Mouse (Mus musculus): Measurements from ENCODE around the gene Gm7029. TPM values are rescaled to one million over a fixed set of nuclear protein-coding genes. Genes with fewer than 3 reads are reported as not detected.

The Gm7029 gene
- total and polyA plus RNA-seq, 2 experiments, result not detected

GRCm38 (mm10) chr17:33916294-33916693 lies 42.7 kb downstream of the Gm7029 start:
- DNase-seq (ENCODE audit: extremely low read depth, low read depth, low spot score), result no peak

GRCm38 (mm10) chr17:33916847-33917655 lies 43.4 kb downstream of the Gm7029 start:
- DNase-seq (ENCODE audit: extremely low read depth, low read depth, low spot score), result no peak
- TF ChIP-seq CTCF (IDR thresholded peaks at IDR 0.05; ENCODE audit: low read depth, low read length) (no peak), POLR2A (IDR thresholded peaks at IDR 0.05; ENCODE audit: extremely low read depth, insufficient read depth, low read length) (no peak)
- WGBS, result 76% methylated on average over 31 of the region's 31 CpGs
- H3K27ac ChIP-seq (replicated peaks; ENCODE audit: insufficient read depth, low read depth, low read length), result no peak overlapping the region
- H3K79me2 ChIP-seq (ENCODE audit: control insufficient read depth, insufficient read depth, low read length), result peaks cover 8% of the 10 kb centered on the region
- no peaks in the 10 kb centered on the region for H3K27me3 ChIP-seq (ENCODE audit: control insufficient read depth, insufficient read depth, low read length)
- peak overlapping the region; percentile 37; the same call in 1 of the 2 replicates for H3K9ac ChIP-seq (ENCODE audit: low read depth, low read length)
- peaks cover 14% of the 10 kb centered on the region; the same call in 1 of the 2 replicates for H3K36me3 ChIP-seq (ENCODE audit: control insufficient read depth, insufficient read depth, low read length)
- H3K4me3 ChIP-seq (ENCODE audit: insufficient read depth, low read depth, low read length), result peak overlapping the region; percentile 43; the same call in 1 of the 2 replicates
- peaks cover 11% of the 10 kb centered on the region for H3K4me1 ChIP-seq (ENCODE audit: control insufficient read depth, insufficient read depth, low read length)

More at GRCm38 (mm10) chr17:33916294-33916693, 42.7 kb downstream of the Gm7029 start:
- peaks cover 15% of the 10 kb centered on the region for H3K79me2 ChIP-seq (ENCODE audit: control insufficient read depth, insufficient read depth, low read length)
- peaks cover 20% of the 10 kb centered on the region; the same call in 1 of the 2 replicates for H3K36me3 ChIP-seq (ENCODE audit: control insufficient read depth, insufficient read depth, low read length)
- H3K9ac ChIP-seq (ENCODE audit: low read depth, low read length), result peak overlapping the region; percentile 62
- H3K27ac ChIP-seq (replicated peaks; ENCODE audit: insufficient read depth, low read depth, low read length), result peak overlapping the region; percentile 22; the same call in 1 of the 2 replicates
- under 1% methylated on average over 16 of the region's 20 CpGs for WGBS
- no peaks in the 10 kb centered on the region for H3K27me3 ChIP-seq (ENCODE audit: control insufficient read depth, insufficient read depth, low read length)
- H3K4me3 ChIP-seq (ENCODE audit: insufficient read depth, low read depth, low read length), result peak overlapping the region; percentile 53
- TF ChIP-seq POLR2A (IDR thresholded peaks at IDR 0.05; ENCODE audit: extremely low read depth, insufficient read depth, low read length) (no peak), CTCF (IDR thresholded peaks at IDR 0.05; ENCODE audit: low read depth, low read length) (no peak)
- H3K4me1 ChIP-seq (ENCODE audit: control insufficient read depth, insufficient read depth, low read length), result peaks cover 11% of the 10 kb centered on the region

GRCm38 (mm10) chr17:33917656-33918292 lies 44.1 kb downstream of the Gm7029 start:
- no peak overlapping the region for H3K27ac ChIP-seq (replicated peaks; ENCODE audit: insufficient read depth, low read depth, low read length)
- WGBS, result 83% methylated on average over 18 of the region's 18 CpGs
- peaks cover 9% of the 10 kb centered on the region; the same call in 1 of the 2 replicates for H3K36me3 ChIP-seq (ENCODE audit: control insufficient read depth, insufficient read depth, low read length)
- peaks cover 11% of the 10 kb centered on the region for H3K4me1 ChIP-seq (ENCODE audit: control insufficient read depth, insufficient read depth, low read length)
- no peak overlapping the region for H3K9ac ChIP-seq (ENCODE audit: low read depth, low read length)
- H3K79me2 ChIP-seq (ENCODE audit: control insufficient read depth, insufficient read depth, low read length), result peaks cover 2% of the 10 kb centered on the region; the same call in 1 of the 2 replicates
- TF ChIP-seq CTCF (IDR thresholded peaks at IDR 0.05; ENCODE audit: low read depth, low read length) (no peak), POLR2A (IDR thresholded peaks at IDR 0.05; ENCODE audit: extremely low read depth, insufficient read depth, low read length) (no peak)
- H3K4me3 ChIP-seq (ENCODE audit: insufficient read depth, low read depth, low read length), result no peak overlapping the region
- no peak for DNase-seq (ENCODE audit: extremely low read depth, low read depth, low spot score)
- no peaks in the 10 kb centered on the region for H3K27me3 ChIP-seq (ENCODE audit: control insufficient read depth, insufficient read depth, low read length)

- WGBS, result 60% methylated on average over 37 of the region's 37 CpGs
- Histone ChIP-seq H3K36me3 (ENCODE audit: control insufficient read depth, insufficient read depth, low read length) (peaks cover 6% of the 10 kb centered on the region; the same call in 1 of the 2 replicates), H3K4me1 (ENCODE audit: control insufficient read depth, insufficient read depth, low read length) (peaks cover 11% of the 10 kb centered on the region), H3K9ac (ENCODE audit: low read depth, low read length) (0 out of 2 replicates have a peak overlapping the region, but pooled peaks have one; percentile 7), H3K4me3 (ENCODE audit: insufficient read depth, low read depth, low read length) (0 out of 2 replicates have a peak overlapping the region, but pooled peaks have one; percentile 84), H3K27me3 (ENCODE audit: control insufficient read depth, insufficient read depth, low read length) (no peaks in the 10 kb centered on the region), H3K27ac (replicated peaks; ENCODE audit: insufficient read depth, low read depth, low read length) (peak overlapping the region; percentile 37), H3K79me2 (ENCODE audit: control insufficient read depth, insufficient read depth, low read length) (no peaks in the 10 kb centered on the region; the same call in 1 of the 2 replicates)
- no peak for DNase-seq (ENCODE audit: extremely low read depth, low read depth, low spot score)
- TF ChIP-seq CTCF (IDR thresholded peaks at IDR 0.05; ENCODE audit: low read depth, low read length) (no peak), POLR2A (IDR thresholded peaks at IDR 0.05; ENCODE audit: extremely low read depth, insufficient read depth, low read length) (no peak)
Observed at GRCm38 (mm10) chr17:33918293-33919203, 44.9 kb downstream of the Gm7029 start.

Measured in liver, adult 2 months (tissue).